Mouse (Mus musculus) CD4-positive, CD25-positive, alpha-beta regulatory T cell, adult 2 months (primary cell): Measurements from ENCODE around the gene Rtp2.
"Not testable (repeated sequence)": the region's sequence is repeated elsewhere in the genome, so short reads cannot be mapped to it uniquely, and the experiment has no call there.

Experiments
- DNase-seq: peaks from one replicate; pipeline ENCODE4 v3.0.0-alpha.2; 2012; ENCODE audit warnings: low read depth, low spot score

Rtp2 gene

DNA sequence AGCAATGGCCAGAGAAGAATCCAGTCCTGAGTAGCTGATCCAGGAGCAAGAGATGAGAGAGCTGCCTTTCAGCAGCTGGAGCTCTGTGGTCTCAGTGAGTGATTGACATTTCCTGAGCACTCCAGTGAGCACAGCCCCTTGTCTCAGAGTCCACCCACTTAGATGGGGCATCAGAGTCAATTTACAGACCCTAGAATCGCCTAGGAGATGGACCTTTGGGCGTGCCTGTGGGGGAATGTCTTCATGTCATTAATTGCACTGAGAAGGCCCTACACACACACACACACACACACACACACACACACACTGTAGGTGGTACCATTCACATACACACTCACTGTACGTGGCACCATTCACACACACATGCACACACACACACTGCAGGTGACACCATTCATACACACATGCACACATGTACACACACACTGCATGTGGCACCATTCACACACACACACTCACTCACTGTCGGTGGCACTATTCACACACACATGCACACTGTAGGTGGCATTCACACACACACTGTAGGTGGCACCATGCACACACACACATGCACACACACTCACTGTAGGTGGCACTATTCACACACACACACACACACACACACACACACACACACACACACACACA, 20.0 kb upstream of the Rtp2 start:
- DNase-seq = no peak

DNA sequence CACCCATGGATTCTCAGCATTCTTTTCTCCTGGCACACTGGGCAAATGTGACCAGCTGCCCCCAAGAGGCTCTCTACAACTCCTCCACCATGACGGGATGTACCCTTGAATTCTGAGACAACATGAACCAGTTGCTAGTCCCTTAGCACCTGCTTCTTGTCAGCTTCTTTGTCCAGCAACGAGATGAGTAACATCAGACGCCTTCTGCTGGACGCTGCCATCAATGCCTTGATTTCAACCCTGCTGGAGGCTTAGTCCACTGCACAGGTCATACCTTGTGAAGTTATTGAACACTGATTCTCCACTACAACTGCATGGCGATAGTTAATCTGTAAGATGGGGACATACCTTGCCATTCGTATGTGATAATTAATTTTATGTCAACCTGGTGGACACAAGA, 15.5 kb upstream of the Rtp2 start:
- no peak for DNase-seq

- no peak for DNase-seq
Measured at GRCm38 (mm10) chr16:23944801-23945200, 12.6 kb upstream of the Rtp2 start.

DNA sequence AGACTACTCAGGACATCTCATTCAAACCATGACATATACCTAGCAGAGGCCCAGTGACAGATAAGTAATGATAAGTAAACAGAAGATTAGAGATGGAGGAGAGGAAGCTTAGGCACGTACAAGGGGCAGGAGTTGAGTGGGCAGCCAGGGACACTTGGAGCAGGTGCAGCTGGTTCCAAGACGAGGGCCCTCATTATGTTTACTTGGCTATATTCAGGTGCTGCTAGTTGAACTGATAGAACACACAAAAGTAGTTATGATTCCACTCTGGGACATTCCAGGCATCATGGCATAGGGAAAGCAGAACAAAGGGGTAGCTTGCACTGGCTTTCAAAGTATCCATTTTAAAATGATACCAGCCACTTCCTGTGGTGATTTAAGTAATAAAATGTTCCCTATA, 2.2 kb upstream of the Rtp2 start:
- DNase-seq = no peak

DNA sequence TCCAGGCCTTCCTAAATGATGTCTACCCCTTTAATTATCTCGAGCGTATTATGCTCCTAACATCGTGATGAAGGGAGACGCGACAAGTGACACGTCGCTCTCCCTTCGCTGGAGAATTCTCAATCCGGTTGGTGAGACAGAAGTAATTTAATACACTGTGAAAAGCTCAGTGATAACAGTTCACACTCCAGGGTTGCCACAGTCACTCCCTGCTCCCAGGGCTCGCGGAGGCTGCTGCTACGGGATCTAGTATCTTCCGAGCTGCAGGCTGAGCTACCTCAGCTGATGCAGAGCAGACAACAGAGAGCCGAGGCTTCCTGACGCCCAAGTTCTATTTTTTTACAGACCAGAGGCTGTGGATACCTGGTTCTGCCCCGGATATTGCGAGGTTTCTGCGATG, 919 bp downstream of the Rtp2 start:
- DNase-seq = no peak

DNA sequence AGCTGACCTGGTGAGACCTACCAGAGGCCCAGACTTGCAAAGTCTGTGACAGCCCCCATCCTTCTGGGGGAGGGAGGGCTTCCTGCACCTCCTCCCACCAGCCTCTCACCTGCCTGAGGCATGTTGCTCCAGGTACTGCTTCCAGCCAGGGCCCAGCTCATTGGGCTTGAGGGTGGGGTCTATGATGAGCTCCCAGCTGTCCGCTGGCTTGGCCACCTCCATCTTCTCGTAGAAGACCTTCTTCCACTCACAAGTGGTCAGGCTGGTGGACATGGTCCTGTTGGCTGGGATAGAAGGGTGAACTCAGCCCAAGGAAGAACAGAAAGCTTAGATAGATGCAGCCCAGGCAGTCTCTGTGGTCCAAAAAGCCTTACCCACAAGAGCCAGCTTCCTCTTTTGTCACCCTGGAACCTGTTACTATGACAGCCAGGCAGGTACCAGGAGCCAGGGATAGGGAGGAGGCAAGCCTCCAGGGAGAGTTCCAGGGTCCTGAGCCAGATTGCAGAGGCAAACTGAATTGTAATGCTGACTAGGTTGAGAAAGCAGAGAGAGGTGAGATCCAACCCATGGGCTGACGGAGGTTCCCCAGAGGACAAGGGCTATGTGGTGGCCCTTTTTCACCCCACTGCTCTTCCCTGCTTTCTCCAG, 1.6 kb downstream of the Rtp2 start:
- no peak for DNase-seq

GRCm38 (mm10) chr16:23927301-23928114, 4.7 kb downstream of the Rtp2 start:
- DNase-seq = no peak

- no peak for DNase-seq
Measured at GRCm38 (mm10) chr16:23922906-23923305, 9.3 kb downstream of the Rtp2 start.

DNA sequence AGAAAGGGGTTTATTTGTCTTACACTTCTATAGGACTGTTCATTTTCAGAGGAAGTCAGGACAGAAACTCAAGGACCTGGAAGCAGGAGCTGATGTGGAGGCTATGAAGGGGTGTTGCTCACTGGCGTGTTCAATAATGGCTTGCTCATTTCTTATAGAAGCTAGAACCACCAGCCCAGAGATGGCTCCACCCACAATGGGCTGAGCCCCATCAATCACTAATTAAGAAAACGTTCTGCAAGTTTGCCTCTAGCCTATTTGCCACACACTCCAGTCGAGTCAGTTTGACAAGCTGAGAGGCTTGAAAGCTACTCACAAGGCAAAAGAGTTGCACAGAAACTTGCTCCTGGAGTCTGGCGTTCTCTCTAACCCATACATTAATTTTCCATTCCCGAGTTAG, 10.5 kb downstream of the Rtp2 start:
- DNase-seq = no peak

GRCm38 (mm10) chr16:23919418-23919817, 12.8 kb downstream of the Rtp2 start:
- no peak for DNase-seq

- DNase-seq = no peak
Measured at GRCm38 (mm10) chr16:23913401-23913800, 18.8 kb downstream of the Rtp2 start.

- DNase-seq = no peak
Measured at GRCm38 (mm10) chr16:23912741-23913140, 19.5 kb downstream of the Rtp2 start.

GRCm38 (mm10) chr16:23909015-23909354, 23.2 kb downstream of the Rtp2 start:
- DNase-seq = not testable (repeated sequence)

DNA sequence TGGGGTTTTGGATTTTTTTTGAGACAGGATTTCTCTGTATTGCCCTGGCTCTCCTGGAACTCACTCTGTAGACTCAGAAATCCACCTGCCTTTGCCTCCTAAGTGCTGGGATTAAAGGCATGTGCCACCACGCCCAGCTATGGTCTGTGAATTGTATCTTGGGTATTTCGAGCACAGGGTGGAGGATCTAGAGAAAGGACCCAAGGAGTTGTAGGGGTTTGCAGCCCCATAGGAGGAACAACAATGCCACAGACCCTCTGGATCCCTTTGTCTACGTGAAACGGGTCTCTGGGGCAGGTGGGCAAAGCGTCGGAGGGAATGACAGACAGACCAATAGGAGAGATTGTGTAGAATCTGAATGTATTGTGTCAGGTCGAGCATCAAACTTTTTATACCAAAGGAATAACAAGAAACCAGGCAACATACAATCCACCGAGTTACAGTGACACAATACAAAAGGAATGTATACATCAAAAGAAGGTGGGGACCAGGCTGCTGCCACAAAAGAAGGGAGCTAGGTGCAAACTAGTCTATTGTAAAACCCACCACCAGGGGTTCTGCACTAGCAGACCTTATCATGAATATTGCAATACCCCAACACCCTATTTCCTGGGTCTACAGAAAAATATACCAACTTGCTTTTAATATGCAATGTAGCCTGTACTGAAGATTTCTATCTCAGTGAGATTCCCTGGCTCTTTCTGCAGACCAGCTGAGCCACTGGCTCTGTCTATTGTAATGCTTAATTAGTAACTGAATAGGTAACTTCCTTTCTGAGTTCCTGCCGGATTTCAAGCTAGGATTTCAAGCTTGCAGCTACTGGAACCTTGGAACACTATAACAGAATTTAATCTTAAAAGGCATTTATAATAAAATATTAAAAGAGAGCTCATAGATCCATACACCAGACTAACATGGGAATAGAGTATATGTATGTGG, 23.8 kb downstream of the Rtp2 start:
- not testable (repeated sequence) for DNase-seq

- DNase-seq = not testable (repeated sequence)
Measured at GRCm38 (mm10) chr16:23906586-23906985, 25.6 kb downstream of the Rtp2 start.

GRCm38 (mm10) chr16:23901411-23901810, 30.8 kb downstream of the Rtp2 start:
- DNase-seq = no peak

DNA sequence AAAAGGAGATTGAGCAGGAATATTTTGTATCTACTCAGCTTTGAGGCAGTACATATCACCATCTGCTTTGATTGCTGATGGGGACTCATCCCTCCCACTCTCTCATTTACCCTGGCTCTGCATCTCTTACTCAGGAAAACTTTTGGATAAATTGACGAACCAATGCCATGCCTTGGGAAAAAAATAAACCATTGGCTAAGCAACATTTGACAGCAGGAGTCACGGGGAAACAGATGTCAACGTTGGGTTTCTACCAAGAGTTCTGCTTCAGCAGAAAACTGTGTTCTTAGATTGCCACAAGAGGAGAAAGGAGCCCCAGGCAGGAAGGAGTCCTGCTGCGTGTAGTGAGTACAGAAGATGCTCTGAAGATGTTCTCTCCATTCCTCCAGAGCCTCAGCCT, 32.1 kb downstream of the Rtp2 start:
- DNase-seq = no peak

DNA sequence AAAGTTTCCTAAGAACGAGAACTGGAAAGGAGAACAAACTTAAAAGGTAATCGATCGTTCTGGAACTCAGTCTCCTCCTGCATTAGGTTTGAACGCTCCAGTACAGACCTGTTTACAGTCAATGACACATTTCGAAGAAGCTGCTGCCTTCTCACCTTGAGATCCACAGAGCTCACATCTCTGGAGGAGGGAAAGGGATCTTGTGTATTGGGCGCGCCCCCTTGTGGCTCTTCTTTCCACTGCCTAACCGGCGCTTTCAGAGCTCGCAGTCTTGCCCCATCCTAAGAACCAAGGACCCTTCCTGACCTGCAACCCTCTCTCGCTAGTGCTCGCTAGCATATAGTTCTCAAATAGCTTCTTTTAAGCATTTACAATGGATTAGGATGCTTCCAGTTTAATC, 33.4 kb downstream of the Rtp2 start:
- DNase-seq = peak; percentile 83

- peak; percentile 75 for DNase-seq
Measured at GRCm38 (mm10) chr16:23897984-23898586, 34.1 kb downstream of the Rtp2 start.

- no peak for DNase-seq
Measured at GRCm38 (mm10) chr16:23897486-23897885, 34.7 kb downstream of the Rtp2 start.

DNA sequence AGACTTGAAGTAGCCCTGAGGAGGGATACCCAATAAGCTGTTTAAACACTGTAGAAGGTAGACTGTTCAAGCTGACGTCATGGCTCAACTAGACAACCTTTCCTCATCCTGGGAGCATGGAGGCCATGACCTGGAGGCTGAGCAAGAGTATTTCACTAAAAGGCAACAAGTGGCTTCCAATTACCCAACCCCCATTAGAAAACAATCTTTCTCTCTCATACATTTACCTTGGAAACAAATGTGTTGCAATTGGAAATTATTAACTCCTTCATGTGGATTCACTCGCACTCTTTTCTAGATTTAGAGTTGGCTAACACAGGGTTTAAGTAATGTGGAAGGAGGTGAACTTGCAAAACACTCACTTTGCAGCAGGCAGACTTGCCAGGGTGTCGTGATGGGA, 37.1 kb downstream of the Rtp2 start:
- no peak for DNase-seq
